Mouse (Mus musculus): ENCODE results near the gene Kalrn. TPM values are rescaled to one million over a fixed set of nuclear protein-coding genes. Genes with fewer than 3 reads are reported as not detected.

The Kalrn gene
- polyA plus RNA-seq, 1 experiment = 43.0 TPM

DNA sequence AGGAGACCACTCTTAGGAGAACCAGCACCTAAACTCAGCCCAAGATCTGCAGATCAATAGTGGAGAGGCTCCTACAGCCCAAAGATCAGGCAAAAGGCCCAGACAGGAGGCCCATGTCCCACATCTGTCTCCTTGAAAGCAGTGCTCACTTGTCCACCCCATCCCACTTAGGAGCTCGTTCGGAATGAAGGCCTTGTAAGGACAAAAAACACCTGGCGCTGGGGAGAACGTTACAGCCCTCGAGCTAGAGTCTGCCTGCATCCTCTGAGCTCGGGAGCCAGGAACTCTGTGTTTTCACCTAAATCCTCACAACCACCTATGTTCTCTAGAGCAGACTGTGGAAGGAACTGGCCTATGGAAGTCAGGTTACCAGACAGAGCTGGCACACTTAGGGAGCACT, 492.5 kb downstream of the Kalrn start:
- Histone ChIP-seq H3K27ac (ENCODE audit: insufficient read depth, low read depth, low read length) (peak overlapping the region; percentile 86), H3K36me3 (ENCODE audit: control insufficient read depth, insufficient read depth, low read length) (no peaks in the 10 kb centered on the region), H3K4me3 (ENCODE audit: low read depth, low read length) (peak overlapping the region; percentile 45), H3K27me3 (ENCODE audit: control insufficient read depth, insufficient read depth, low read length) (no peaks in the 10 kb centered on the region), H3K4me1 (ENCODE audit: control insufficient read depth, insufficient read depth, insufficient read length, low read length) (peaks cover 20% of the 10 kb centered on the region)
- TF ChIP-seq POLR2A (IDR thresholded peaks at IDR 0.05; ENCODE audit: low read depth, low read length) = no peak
- no peak for TF ChIP-seq CTCF (IDR thresholded peaks at IDR 0.05; ENCODE audit: extremely low read depth, insufficient read length, insufficient replicate concordance, low read depth, low read length)
- 63% methylated on average over 6 of the region's 6 CpGs for WGBS

DNA sequence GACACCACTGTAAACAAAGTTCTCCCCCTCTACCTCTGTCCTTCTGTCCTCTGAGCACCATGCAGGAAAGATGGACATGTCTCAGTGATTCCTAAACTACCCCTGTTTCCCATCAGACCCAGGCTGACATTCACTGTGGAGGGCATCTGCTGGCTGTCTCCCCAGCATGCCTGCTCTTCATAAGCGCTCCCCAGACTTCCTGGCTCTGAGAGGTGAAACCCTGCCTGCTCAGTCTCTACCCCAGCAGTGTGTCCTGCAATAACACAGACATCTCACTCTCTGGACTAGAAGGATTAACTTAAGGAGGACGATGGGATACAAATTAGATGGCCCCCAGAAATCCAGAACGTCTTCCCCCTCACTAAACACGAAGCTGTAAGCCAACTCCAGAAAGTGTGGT, 493.8 kb downstream of the Kalrn start:
- peaks cover 20% of the 10 kb centered on the region for H3K4me1 ChIP-seq (ENCODE audit: control insufficient read depth, insufficient read depth, insufficient read length, low read length)
- H3K27me3 ChIP-seq (ENCODE audit: control insufficient read depth, insufficient read depth, low read length) = no peaks in the 10 kb centered on the region
- 87% methylated on average over 4 of the region's 4 CpGs for WGBS
- H3K36me3 ChIP-seq (ENCODE audit: control insufficient read depth, insufficient read depth, low read length) = no peaks in the 10 kb centered on the region
- TF ChIP-seq POLR2A (IDR thresholded peaks at IDR 0.05; ENCODE audit: low read depth, low read length) = no peak
- no peak for TF ChIP-seq CTCF (IDR thresholded peaks at IDR 0.05; ENCODE audit: extremely low read depth, insufficient read length, insufficient replicate concordance, low read depth, low read length)
- H3K4me3 ChIP-seq (ENCODE audit: low read depth, low read length) = no peak overlapping the region
- H3K27ac ChIP-seq (ENCODE audit: insufficient read depth, low read depth, low read length) = 0 out of 2 replicates have a peak overlapping the region, but pooled peaks have one; percentile 9

DNA sequence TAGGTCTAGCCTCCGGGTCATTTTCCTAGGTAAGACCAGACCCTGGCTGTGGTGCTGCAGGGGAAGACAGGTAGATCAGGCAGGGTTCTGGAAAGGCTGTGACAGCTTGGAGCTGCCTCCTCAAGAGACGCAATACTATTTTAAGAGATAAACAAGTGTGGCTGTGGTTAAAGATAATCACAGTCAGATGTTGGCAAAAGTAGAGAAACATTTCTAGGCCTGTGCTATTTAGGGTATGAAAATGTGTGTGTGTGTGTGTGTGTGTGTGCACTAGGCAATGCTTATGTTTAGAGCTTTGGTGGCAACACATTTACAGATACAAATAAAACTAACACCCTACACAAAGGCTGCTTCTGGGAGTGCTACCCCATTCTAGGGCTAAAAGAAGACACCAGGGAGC, 494.6 kb downstream of the Kalrn start:
- Histone ChIP-seq H3K27me3 (ENCODE audit: control insufficient read depth, insufficient read depth, low read length) (no peaks in the 10 kb centered on the region), H3K27ac (ENCODE audit: insufficient read depth, low read depth, low read length) (no peak overlapping the region), H3K4me1 (ENCODE audit: control insufficient read depth, insufficient read depth, insufficient read length, low read length) (peaks cover 20% of the 10 kb centered on the region), H3K36me3 (ENCODE audit: control insufficient read depth, insufficient read depth, low read length) (peaks cover 2% of the 10 kb centered on the region; the same call in 1 of the 2 replicates), H3K4me3 (ENCODE audit: low read depth, low read length) (no peak overlapping the region)
- 73% methylated on average over 2 of the region's 2 CpGs for WGBS
- TF ChIP-seq POLR2A (IDR thresholded peaks at IDR 0.05; ENCODE audit: low read depth, low read length) (no peak), CTCF (IDR thresholded peaks at IDR 0.05; ENCODE audit: extremely low read depth, insufficient read length, insufficient replicate concordance, low read depth, low read length) (no peak)

DNA sequence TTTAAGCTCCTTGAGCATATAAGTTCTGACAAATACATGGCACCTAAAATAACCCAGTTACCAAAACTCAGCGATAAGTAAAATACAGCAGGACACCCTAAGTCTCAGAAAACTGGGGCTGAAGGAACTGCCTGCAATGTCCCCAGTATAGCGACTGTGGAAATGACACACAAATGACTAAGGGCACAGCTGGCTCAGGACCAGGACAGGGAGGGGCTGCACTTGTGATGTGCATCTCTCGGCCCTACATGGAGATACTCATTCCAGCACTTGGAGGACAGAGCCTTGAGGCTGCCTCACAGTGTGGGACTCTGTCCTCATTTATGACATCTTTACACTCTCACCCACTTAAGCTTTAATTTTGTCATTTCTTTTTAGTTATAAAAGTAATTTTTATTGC, 497.2 kb downstream of the Kalrn start:
- TF ChIP-seq CTCF (IDR thresholded peaks at IDR 0.05; ENCODE audit: extremely low read depth, insufficient read length, insufficient replicate concordance, low read depth, low read length) (no peak), POLR2A (IDR thresholded peaks at IDR 0.05; ENCODE audit: low read depth, low read length) (no peak)
- no peak overlapping the region for H3K27ac ChIP-seq (ENCODE audit: insufficient read depth, low read depth, low read length)
- H3K4me1 ChIP-seq (ENCODE audit: control insufficient read depth, insufficient read depth, insufficient read length, low read length) = peaks cover 8% of the 10 kb centered on the region; the same call in 1 of the 2 replicates
- WGBS = 64% methylated on average over 3 of the region's 3 CpGs
- no peaks in the 10 kb centered on the region for H3K27me3 ChIP-seq (ENCODE audit: control insufficient read depth, insufficient read depth, low read length)
- peaks cover 3% of the 10 kb centered on the region for H3K36me3 ChIP-seq (ENCODE audit: control insufficient read depth, insufficient read depth, low read length)
- no peak overlapping the region for H3K4me3 ChIP-seq (ENCODE audit: low read depth, low read length)

DNA sequence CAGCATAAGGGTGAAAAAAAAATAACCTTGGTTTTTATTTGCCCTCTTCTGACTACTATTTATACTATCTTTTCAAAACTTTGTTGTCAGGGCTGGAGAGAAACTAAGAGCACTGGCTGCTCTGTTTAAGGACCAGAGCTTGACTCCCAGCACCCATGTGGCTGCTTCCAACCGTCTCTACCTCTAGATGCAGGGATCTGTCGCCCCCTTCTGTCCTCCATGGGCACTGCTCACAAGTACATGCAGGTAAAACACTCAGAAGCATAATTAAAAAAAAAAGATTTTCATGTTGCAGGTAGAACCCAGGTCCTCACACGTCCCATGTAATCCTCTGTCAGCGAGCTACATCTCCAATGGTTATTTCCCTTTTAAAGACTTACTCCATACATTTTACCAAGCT, 499.4 kb downstream of the Kalrn start:
- H3K4me1 ChIP-seq (ENCODE audit: control insufficient read depth, insufficient read depth, insufficient read length, low read length) = peaks cover 20% of the 10 kb centered on the region; the same call in 1 of the 2 replicates
- no peak overlapping the region for H3K4me3 ChIP-seq (ENCODE audit: low read depth, low read length)
- H3K36me3 ChIP-seq (ENCODE audit: control insufficient read depth, insufficient read depth, low read length) = peaks cover 3% of the 10 kb centered on the region
- TF ChIP-seq CTCF (IDR thresholded peaks at IDR 0.05; ENCODE audit: extremely low read depth, insufficient read length, insufficient replicate concordance, low read depth, low read length) (peak; percentile 29; the same call in 1 of the 2 replicates), POLR2A (IDR thresholded peaks at IDR 0.05; ENCODE audit: low read depth, low read length) (no peak)
- no peak overlapping the region for H3K27ac ChIP-seq (ENCODE audit: insufficient read depth, low read depth, low read length)
- 92% methylated on average over 4 of the region's 4 CpGs for WGBS
- no peaks in the 10 kb centered on the region for H3K27me3 ChIP-seq (ENCODE audit: control insufficient read depth, insufficient read depth, low read length)

DNA sequence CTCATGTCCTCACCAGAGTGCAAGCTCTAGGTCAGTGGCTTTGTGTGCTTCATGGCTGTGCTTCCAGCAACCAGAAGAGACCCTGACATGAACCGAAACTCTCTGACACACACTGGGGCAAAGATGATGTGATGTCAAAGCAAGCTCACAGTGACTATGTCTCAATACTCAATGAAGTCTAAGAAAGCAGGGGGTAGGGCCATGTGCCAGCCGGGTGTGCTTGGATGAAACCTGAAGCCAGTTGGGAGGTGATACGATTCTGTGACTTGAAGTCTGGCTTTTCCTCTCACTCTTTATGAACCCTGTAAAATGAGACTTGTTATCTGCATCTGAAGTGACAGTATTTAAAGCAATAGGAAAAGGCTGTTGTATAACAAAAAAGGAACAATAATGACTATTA, 501.2 kb downstream of the Kalrn start:
- H3K4me1 ChIP-seq (ENCODE audit: control insufficient read depth, insufficient read depth, insufficient read length, low read length) = peaks cover 25% of the 10 kb centered on the region; the same call in 1 of the 2 replicates
- WGBS = 85% methylated on average over 3 of the region's 3 CpGs
- no peak overlapping the region for H3K27ac ChIP-seq (ENCODE audit: insufficient read depth, low read depth, low read length)
- no peak overlapping the region for H3K4me3 ChIP-seq (ENCODE audit: low read depth, low read length)
- TF ChIP-seq POLR2A (IDR thresholded peaks at IDR 0.05; ENCODE audit: low read depth, low read length) (no peak), CTCF (IDR thresholded peaks at IDR 0.05; ENCODE audit: extremely low read depth, insufficient read length, insufficient replicate concordance, low read depth, low read length) (no peak)
- peaks cover 3% of the 10 kb centered on the region for H3K36me3 ChIP-seq (ENCODE audit: control insufficient read depth, insufficient read depth, low read length)
- H3K27me3 ChIP-seq (ENCODE audit: control insufficient read depth, insufficient read depth, low read length) = no peaks in the 10 kb centered on the region

DNA sequence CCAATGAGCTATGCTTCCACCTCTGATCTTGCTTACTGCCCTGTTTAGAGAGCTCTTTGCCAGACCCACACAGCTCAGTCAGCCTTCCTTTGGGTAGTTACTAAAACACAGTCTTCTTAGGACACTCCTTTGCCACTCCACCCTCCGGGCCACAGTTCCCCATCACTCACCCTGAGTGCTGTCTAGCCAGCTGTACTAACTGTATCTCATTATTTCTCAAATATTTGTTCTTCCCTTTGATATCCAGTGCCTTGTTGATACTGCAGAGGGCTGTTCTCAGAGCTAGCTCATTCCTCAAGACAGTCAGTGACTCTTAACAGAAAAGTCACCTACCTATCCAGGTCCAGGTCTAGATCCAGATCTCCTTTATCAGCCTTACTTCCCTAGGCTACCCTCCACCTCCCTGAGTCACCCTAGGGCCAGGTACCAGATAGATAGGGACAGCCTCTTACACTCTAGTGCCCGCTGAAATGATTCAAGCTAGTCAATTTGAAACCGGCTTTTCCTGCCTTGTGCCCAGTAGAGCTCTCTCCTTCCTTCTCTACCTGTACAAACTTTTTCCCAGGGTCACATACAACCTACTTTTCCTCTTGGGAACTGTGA, 502.0 kb downstream of the Kalrn start:
- TF ChIP-seq POLR2A (IDR thresholded peaks at IDR 0.05; ENCODE audit: low read depth, low read length) (no peak), CTCF (IDR thresholded peaks at IDR 0.05; ENCODE audit: extremely low read depth, insufficient read length, insufficient replicate concordance, low read depth, low read length) (no peak)

More for the DNA sequence above, 502.0 kb downstream of the Kalrn start:
- Histone ChIP-seq H3K4me1 (ENCODE audit: control insufficient read depth, insufficient read depth, insufficient read length, low read length) (peaks cover 25% of the 10 kb centered on the region; the same call in 1 of the 2 replicates), H3K36me3 (ENCODE audit: control insufficient read depth, insufficient read depth, low read length) (peaks cover 3% of the 10 kb centered on the region), H3K4me3 (ENCODE audit: low read depth, low read length) (no peak overlapping the region), H3K27me3 (ENCODE audit: control insufficient read depth, insufficient read depth, low read length) (no peaks in the 10 kb centered on the region), H3K27ac (ENCODE audit: insufficient read depth, low read depth, low read length) (peak overlapping the region; percentile 17; the same call in 1 of the 2 replicates)
- 55% methylated on average over 3 of the region's 3 CpGs for WGBS
